Mouse (Mus musculus) MEL (cell line): Measurements from ENCODE around the gene Gstcd. TPM values are rescaled to one million over a fixed set of nuclear protein-coding genes. Genes with fewer than 3 reads are reported as not detected.

Experiments
- DNase-seq: peaks from one replicate; pipeline ENCODE4 v3.0.0; 2011; ENCODE audit warnings: low read depth, low spot score
- H3K27ac ChIP-seq: 2 replicates; pipeline ENCODE4 v1.5.1; 2012; ENCODE audit warnings: low read depth, mild to moderate bottlenecking, control low read depth, low read length, moderate library complexity; ENCODE audit not compliant: control insufficient read depth
- H3K27me3 ChIP-seq, 2 experiments: fragments of 150-350 bp in 1 of 2; sonication (generic) in 1 of 2; 2 replicates each; pipeline ENCODE4 v1.6.1; 2012; ENCODE audit warnings: low read length in 2 of 2, mild to moderate bottlenecking in 2 of 2, improper control_type of control experiment in 1 of 2, moderate library complexity in 1 of 2; ENCODE audit not compliant: insufficient read depth in 2 of 2, control insufficient read depth in 1 of 2
- H3K36me3 ChIP-seq, 2 experiments: 2 replicates each; pipeline ENCODE4 v1.6.1; 2012 to 2014; ENCODE audit warnings: low read length in 2 of 2, improper control_type of control experiment in 1 of 2, inconsistent platforms in 1 of 2, mild to moderate bottlenecking in 1 of 2; ENCODE audit not compliant: insufficient read depth in 2 of 2, control insufficient read depth in 1 of 2
- H3K4me1 ChIP-seq, 2 experiments: fragments of 150-350 bp in 1 of 2; sonication (generic) in 1 of 2; 2 replicates each; pipeline ENCODE4 v1.6.1; 2012; ENCODE audit warnings: low read length in 2 of 2, improper control_type of control experiment in 1 of 2, mild to moderate bottlenecking in 1 of 2; ENCODE audit not compliant: insufficient read depth in 2 of 2, control insufficient read depth in 1 of 2
- H3K4me3 ChIP-seq, 2 experiments: fragments of 150-350 bp in 1 of 2; sonication (generic) in 1 of 2; 2 replicates each; pipeline ENCODE4 v1.5.1; 2012; ENCODE audit warnings: low read depth in 2 of 2, low read length in 2 of 2, mild to moderate bottlenecking in 2 of 2, moderate library complexity in 2 of 2, control low read depth in 1 of 2, improper control_type of control experiment in 1 of 2; ENCODE audit not compliant: control insufficient read depth in 1 of 2, insufficient read depth in 1 of 2
- H3K79me2 ChIP-seq: 2 replicates; pipeline ENCODE4 v1.6.1; 2012; ENCODE audit warnings: mild to moderate bottlenecking, low read length, moderate library complexity; ENCODE audit not compliant: control insufficient read depth, poor library complexity, insufficient read depth
- H3K9ac ChIP-seq: 2 replicates; pipeline ENCODE4 v1.6.1; 2012; ENCODE audit warnings: low read depth, mild to moderate bottlenecking, control low read depth, low read length, moderate library complexity; ENCODE audit not compliant: control insufficient read depth, poor library complexity, severe bottlenecking
- H3K9me3 ChIP-seq: fragments of 150-350 bp; sonication (generic); replicated peaks from 2 replicates; pipeline ENCODE4 v1.6.1; 2012; ENCODE audit warnings: mild to moderate bottlenecking, low read length, improper control_type of control experiment, moderate library complexity; ENCODE audit not compliant: insufficient read depth
- BHLHE40 ChIP-seq: IDR thresholded peaks from 2 replicates; pipeline ENCODE4 v1.6.1; 2012; ENCODE audit warnings: low read depth, mild to moderate bottlenecking, inconsistent platforms, low read length, improper control_type of control experiment, borderline replicate concordance
- CHD1 ChIP-seq: IDR thresholded peaks from 2 replicates; pipeline ENCODE4 v1.6.1; 2012; ENCODE audit warnings: low read depth, mild to moderate bottlenecking, inconsistent platforms, low read length, improper control_type of control experiment
- CHD2 ChIP-seq: IDR thresholded peaks from 2 replicates; pipeline ENCODE4 v1.6.1; 2011; ENCODE audit warnings: low read length, improper control_type of control experiment
- CTCF ChIP-seq, 3 experiments: IDR thresholded peaks in 2 of 3; conservative IDR thresholded peaks in 1 of 3; 2 replicates each; pipeline ENCODE4 v1.5.1; 2011 to 2012; ENCODE audit warnings: low read length in 3 of 3, low read depth in 2 of 3, mild to moderate bottlenecking in 2 of 3, improper control_type of control experiment in 1 of 3, inconsistent platforms in 1 of 3, mixed read lengths in 1 of 3, moderate library complexity in 1 of 3; ENCODE audit not compliant: control insufficient read depth in 1 of 3, insufficient read depth in 1 of 3, poor library complexity in 1 of 3, severe bottlenecking in 1 of 3
- E2F4 ChIP-seq: IDR thresholded peaks from 2 replicates; pipeline ENCODE4 v1.6.1; 2011; ENCODE audit warnings: low read depth, low read length, improper control_type of control experiment, borderline replicate concordance
- ELF1 ChIP-seq: IDR thresholded peaks from 2 replicates; pipeline ENCODE4 v1.6.1; 2014; ENCODE audit warnings: low read depth, mild to moderate bottlenecking, inconsistent platforms, low read length, improper control_type of control experiment, moderate library complexity
- GABPA ChIP-seq: IDR thresholded peaks from 2 replicates; pipeline ENCODE4 v1.6.1; 2012; ENCODE audit warnings: low read depth, mild to moderate bottlenecking, inconsistent platforms, low read length, improper control_type of control experiment, moderate library complexity
- JUND ChIP-seq: IDR thresholded peaks from 2 replicates; pipeline ENCODE4 v1.6.1; 2011; ENCODE audit warnings: low read depth, mild to moderate bottlenecking, improper control_type of control experiment, low read length
- MAFK ChIP-seq: IDR thresholded peaks from 2 replicates; pipeline ENCODE4 v1.6.1; 2011; ENCODE audit warnings: low read depth, mild to moderate bottlenecking, low read length, improper control_type of control experiment, borderline replicate concordance
- MAX ChIP-seq: IDR thresholded peaks from 2 replicates; pipeline ENCODE4 v1.6.1; 2011; ENCODE audit warnings: low read length, improper control_type of control experiment
- MAZ ChIP-seq: IDR thresholded peaks from 2 replicates; pipeline ENCODE4 v1.6.1; 2012; ENCODE audit warnings: low read depth, mild to moderate bottlenecking, inconsistent platforms, low read length, improper control_type of control experiment
- MEF2A ChIP-seq: IDR thresholded peaks from 2 replicates; pipeline ENCODE4 v1.6.1; 2014; ENCODE audit warnings: low read depth, mild to moderate bottlenecking, inconsistent platforms, low read length, improper control_type of control experiment; ENCODE audit not compliant: poor library complexity, insufficient replicate concordance, severe bottlenecking; ENCODE audit errors: extremely low read depth
- MYB ChIP-seq: IDR thresholded peaks from 2 replicates; pipeline ENCODE4 v1.6.1; 2011; ENCODE audit warnings: mild to moderate bottlenecking, low read depth, low read length, improper control_type of control experiment
- MYC ChIP-seq: IDR thresholded peaks from 2 replicates; pipeline ENCODE4 v1.6.1; 2011; ENCODE audit warnings: low read depth, mild to moderate bottlenecking, low read length, improper control_type of control experiment, moderate library complexity
- RAD21 ChIP-seq: IDR thresholded peaks from 2 replicates; pipeline ENCODE4 v1.6.1; 2011; ENCODE audit warnings: mild to moderate bottlenecking, low read depth, low read length, improper control_type of control experiment
- RCOR1 ChIP-seq: IDR thresholded peaks from 2 replicates; pipeline ENCODE4 v1.6.1; 2012; ENCODE audit warnings: low read depth, mild to moderate bottlenecking, inconsistent platforms, low read length, improper control_type of control experiment
- TAL1 ChIP-seq: IDR thresholded peaks from 2 replicates; pipeline ENCODE4 v1.6.1; 2012; ENCODE audit warnings: mild to moderate bottlenecking, inconsistent platforms, low read length, moderate library complexity, mixed read lengths
- TBP ChIP-seq: IDR thresholded peaks from 2 replicates; pipeline ENCODE4 v1.8.0; 2011; ENCODE audit warnings: low read depth, low read length, improper control_type of control experiment
- USF1 ChIP-seq: IDR thresholded peaks from 2 replicates; pipeline ENCODE4 v1.6.1; 2014; ENCODE audit warnings: low read depth, mild to moderate bottlenecking, inconsistent platforms, low read length, improper control_type of control experiment, moderate library complexity
- USF2 ChIP-seq, 2 experiments: IDR thresholded peaks; 2 replicates each; pipeline ENCODE4 v1.6.1; 2011 to 2012; ENCODE audit warnings: improper control_type of control experiment in 2 of 2, low read length in 2 of 2, borderline replicate concordance in 1 of 2, inconsistent platforms in 1 of 2, low read depth in 1 of 2, mild to moderate bottlenecking in 1 of 2; ENCODE audit not compliant: insufficient read depth in 1 of 2
- ZC3H11A ChIP-seq: IDR thresholded peaks from 2 replicates; pipeline ENCODE4 v1.6.1; 2012; ENCODE audit warnings: low read depth, mild to moderate bottlenecking, inconsistent platforms, low read length, improper control_type of control experiment
- polyA plus RNA-seq, 2 experiments: library from polyadenylated mRNA; stranded (reverse) in 1 of 2; unstranded in 1 of 2; fragments of >175 nt in 1 of 2; fragments of >200 nt in 1 of 2; gene quantifications; 2 replicates each; pipeline versions ENCODE4 v1.2.1 to v1.2.4; 2012; ENCODE audit warnings: low replicate concordance in 2 of 2, low read depth in 1 of 2; ENCODE audit not compliant: insufficient read length in 2 of 2, insufficient read depth in 1 of 2, missing spikeins in 1 of 2
- total RNA-seq: library from RNA; depleted of rRNA; stranded (reverse); fragments of 300-350 nt; gene quantifications from 2 replicates; pipeline ENCODE4 v1.2.3, GENCODE M21; 2012

Gene Gstcd
- total and polyA plus RNA-seq, 3 experiments: 15.5 to 19.2 TPM; not detected in 1

DNA sequence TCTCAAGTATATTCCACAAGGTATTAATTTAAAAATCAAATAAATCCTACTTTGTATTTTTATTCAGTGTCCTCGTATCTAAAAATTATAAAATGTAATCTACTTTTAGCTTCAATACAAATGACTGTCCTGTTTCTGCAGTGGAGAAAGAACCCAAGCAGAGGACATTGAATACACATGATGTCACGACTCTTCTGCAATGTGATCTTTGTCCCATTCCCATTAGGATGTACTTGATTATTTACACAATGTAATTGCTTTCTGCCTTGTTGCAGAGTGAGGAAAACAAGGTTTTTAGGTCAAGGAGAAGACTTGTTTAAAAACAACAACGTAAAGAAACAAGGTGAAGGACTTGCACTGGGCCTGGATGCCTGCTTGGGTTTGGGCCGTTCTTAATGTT, 84.6 kb downstream of the Gstcd start:
- no peak for DNase-seq
- no peaks in the 10 kb centered on the region for H3K27me3 ChIP-seq
- no peaks in the 10 kb centered on the region for H3K9me3 ChIP-seq
- H3K27ac ChIP-seq: no peak overlapping the region
- no peak overlapping the region for H3K9ac ChIP-seq
- no peak overlapping the region for H3K4me3 ChIP-seq
- H3K79me2 ChIP-seq: no peaks in the 10 kb centered on the region
- no peak for TF ChIP-seq USF2 (IDR thresholded peaks at IDR 0.05; ENCODE audit: borderline replicate concordance in 1 of 2, insufficient read depth in 1 of 2, low read depth in 1 of 2, low read length in 2 of 2)
- no peak for TF ChIP-seq CHD2
- no peak for TF ChIP-seq RCOR1
- no peak for TF ChIP-seq CHD1
- no peak for TF ChIP-seq ELF1
- no peak for TF ChIP-seq TAL1
- no peaks in the 10 kb centered on the region for H3K4me1 ChIP-seq
- H3K36me3 ChIP-seq: peaks cover 0 to 3% of the 10 kb centered on the region in 2 experiments; a peak in 2 of 4 replicates

DNA sequence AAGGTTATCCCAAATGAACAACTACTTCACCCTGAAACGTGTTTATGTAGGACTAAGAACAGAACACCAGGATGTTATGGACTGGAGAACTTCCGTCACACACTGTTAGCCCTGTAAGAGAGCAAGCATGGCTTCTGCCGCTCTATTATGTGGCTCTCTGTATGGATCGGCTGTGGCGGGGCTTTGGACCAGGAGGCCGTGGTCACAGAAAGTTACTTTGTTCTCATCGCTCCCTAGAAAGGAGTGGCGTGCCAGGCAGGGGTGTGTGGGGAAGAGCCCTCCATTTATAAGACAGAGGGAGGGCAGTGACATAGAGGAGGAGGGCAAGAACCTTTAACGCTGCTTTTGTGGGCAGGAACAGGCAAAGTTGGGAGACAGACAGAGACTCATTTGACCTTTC, 95.5 kb downstream of the Gstcd start:
- no peak overlapping the region for H3K9ac ChIP-seq
- H3K4me1 ChIP-seq: no peaks in the 10 kb centered on the region
- no peaks in the 10 kb centered on the region for H3K79me2 ChIP-seq
- peaks cover 0 to 2% of the 10 kb centered on the region in 2 experiments; a peak in 2 of 4 replicates for H3K36me3 ChIP-seq
- DNase-seq: no peak
- no peak for TF ChIP-seq BHLHE40
- TF ChIP-seq GABPA: no peak
- TF ChIP-seq MAZ: no peak
- TF ChIP-seq CHD1: no peak
- TF ChIP-seq RCOR1: no peak
- no peak for TF ChIP-seq MEF2A
- no peak for TF ChIP-seq MYC
- no peak for TF ChIP-seq TBP
- TF ChIP-seq CHD2: no peak
- no peak for TF ChIP-seq E2F4
- TF ChIP-seq MYB: no peak
- TF ChIP-seq JUND: no peak
- no peak for TF ChIP-seq ZC3H11A
- no peak for TF ChIP-seq RAD21
- TF ChIP-seq CTCF (IDR thresholded peaks at IDR 0.05 in 2 of 3, conservative IDR thresholded peaks at IDR 0.05 in 1 of 3; ENCODE audit: control insufficient read depth in 1 of 3, insufficient read depth in 1 of 3, low read depth in 2 of 3, low read length in 3 of 3, poor library complexity in 1 of 3, severe bottlenecking in 1 of 3): no peak
- TF ChIP-seq USF1: no peak
- TF ChIP-seq MAFK: no peak
- TF ChIP-seq MAX: no peak
- no peak overlapping the region for H3K27ac ChIP-seq
- H3K4me3 ChIP-seq: no peak overlapping the region
- H3K9me3 ChIP-seq: no peaks in the 10 kb centered on the region
- no peaks in the 10 kb centered on the region for H3K27me3 ChIP-seq
